Mouse (Mus musculus): ENCODE measurements at regions not wholly inside any gene's neighbourhood (a gene's known extent, or its start where the extent isn't known, plus 50 kb on each side); places are given as distances from the start of the nearest gene placed in this dataset.

DNA sequence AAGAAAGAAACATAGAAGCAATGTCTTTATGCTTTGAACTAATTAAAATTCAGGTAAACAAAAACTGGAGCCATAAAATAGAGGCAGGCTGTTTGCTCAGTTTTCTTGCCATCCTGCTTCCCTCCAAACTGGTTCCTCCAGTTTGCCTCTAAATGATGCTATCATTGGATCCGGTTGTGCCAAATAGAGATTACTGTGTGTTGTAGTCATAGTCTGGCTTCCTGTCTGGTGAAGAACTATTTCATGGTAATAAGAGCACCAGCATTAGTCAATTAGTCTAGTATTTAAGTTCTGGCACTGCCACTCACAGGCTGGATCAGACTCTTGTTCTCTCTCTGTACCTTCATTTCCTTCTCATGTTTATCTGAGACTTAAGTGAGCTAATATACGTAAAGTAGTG is 141.9 kb upstream of the Rasa1 start:
- DNase-seq (ENCODE audit: low spot score): no peak

DNA sequence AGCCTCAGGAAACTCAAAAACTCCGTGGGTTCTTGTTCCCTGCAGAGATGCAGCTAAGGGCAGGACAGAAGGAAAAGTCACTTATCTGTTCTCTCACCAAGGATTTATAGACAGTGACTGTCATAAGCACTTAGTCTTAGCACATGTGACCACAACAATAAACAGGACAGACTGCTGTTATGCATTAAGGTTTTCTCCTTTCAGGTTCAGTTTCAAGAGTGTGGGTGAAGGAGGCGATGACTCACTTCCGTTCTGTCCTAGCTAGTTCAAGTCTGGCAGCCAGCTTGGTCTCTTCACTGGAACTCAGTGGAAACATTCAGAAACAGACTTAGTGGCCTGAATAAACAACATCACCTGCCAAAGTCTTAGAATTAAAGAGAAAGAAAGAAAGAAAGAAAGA is 141.1 kb upstream of the Rasa1 start:
- DNase-seq (ENCODE audit: low spot score): peak; percentile 1

GRCm38 (mm10) chr13:85418671-85419070 is 129.7 kb upstream of the Rasa1 start:
- DNase-seq (ENCODE audit: low spot score): no peak

GRCm38 (mm10) chr13:85414951-85415350 is 126.0 kb upstream of the Rasa1 start:
- no peak for DNase-seq (ENCODE audit: low spot score)

DNA sequence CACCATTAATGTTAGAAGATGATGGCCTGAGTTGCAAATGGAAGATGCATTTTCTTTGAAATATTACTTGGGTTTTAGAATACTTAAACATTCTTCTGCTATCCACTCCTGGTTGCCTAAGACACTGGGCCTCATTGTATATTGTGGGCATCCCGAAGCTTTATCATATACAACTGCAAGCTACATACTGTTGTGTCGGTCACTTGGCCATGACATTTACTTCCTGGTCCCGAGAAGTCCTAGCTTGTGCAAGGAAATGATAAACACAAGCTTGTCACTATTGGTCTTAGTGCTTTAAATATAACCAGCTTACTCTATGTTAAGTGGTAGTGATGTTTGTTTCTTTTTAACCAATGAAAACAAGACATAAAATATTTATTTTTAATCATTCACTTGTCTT is 122.4 kb upstream of the Rasa1 start:
- DNase-seq (ENCODE audit: low spot score): no peak

DNA sequence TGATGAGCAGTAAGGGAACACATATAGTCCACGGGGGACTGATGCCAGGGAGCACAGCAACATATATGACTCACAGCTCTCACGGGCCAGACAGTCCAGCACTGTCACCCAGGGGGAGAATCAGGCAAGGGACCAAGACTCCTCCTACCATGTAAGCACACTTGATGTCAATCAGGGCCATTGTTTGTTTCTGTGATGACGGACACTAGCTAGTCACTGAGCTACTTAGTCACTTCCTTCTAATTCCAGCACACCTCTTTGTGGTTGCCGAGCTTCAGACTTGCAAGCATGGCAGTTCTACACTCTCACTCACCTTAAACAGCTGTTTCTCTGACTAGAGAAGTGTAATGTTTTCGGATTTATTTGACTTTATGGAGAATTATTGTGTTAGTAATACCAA is 109.9 kb upstream of the Rasa1 start:
- no peak for DNase-seq (ENCODE audit: low spot score)

GRCm38 (mm10) chr13:85376338-85376998 is 87.5 kb upstream of the Rasa1 start:
- no peak for DNase-seq (ENCODE audit: low spot score)

DNA sequence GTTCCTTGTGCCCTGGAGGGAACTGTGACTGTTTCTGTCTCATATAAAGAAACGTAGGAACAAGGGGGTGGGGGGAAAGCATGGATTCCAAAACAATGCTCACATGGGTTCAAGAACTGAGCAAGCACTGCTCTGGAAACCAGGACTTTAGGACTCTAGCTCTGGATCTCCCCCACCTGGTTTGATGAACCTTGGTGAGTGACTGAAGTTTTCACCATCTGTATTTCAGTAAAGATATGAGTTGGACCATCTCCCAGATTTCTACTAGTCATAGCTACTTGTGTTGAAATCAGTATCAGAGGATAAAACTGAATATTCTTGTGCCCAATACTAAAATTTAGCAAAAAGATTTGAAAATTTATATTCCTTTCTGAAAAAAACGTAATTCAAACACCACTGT is 70.7 kb upstream of the Rasa1 start:
- no peak for DNase-seq (ENCODE audit: low spot score)

GRCm38 (mm10) chr13:85359143-85359542 is 70.2 kb upstream of the Rasa1 start:
- DNase-seq (ENCODE audit: low spot score): no peak

DNA sequence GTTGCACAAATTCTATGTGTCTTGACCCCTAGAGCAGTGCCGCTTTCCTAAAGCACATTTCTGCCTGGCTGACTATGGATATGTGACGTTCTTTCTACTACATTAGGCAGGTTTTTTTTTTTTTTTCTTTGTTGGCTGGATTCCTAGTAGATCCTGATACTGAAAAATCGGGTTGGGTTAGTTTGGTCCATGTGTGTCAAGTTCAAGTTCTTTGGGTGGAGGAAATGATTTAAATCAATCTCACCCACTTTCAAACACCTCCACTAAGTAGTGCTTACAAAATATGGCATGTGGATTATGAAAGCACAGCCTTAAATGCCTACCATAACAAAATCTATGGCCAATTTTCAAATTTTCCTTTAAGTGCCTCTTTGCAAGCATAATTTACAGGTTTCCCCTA is 63.1 kb upstream of the Rasa1 start:
- DNase-seq (ENCODE audit: low spot score): no peak

Data from spleen, adult 12 weeks (tissue).